Mouse (Mus musculus) intestine, embryonic 14.5 days (tissue): ENCODE measurements around the gene Svs1. TPM values are rescaled to one million over a fixed set of nuclear protein-coding genes. Genes with fewer than 3 reads are reported as not detected.

Experiments used
- ATAC-seq: fragments of 200-750 bp; cut with Nextera tagmentation; replicated peaks from 2 replicates; pipeline ENCODE4 v1.8.0; 2017; ENCODE audit warnings: low read depth, moderate number of reproducible peaks, moderate TSS enrichment, moderate library complexity; ENCODE audit not compliant: low FRiP score, low TSS enrichment
- DNase-seq: peaks from one replicate; pipeline ENCODE4 v3.0.0-alpha.2; 2018; ENCODE audit warnings: low spot score
- H3K27ac ChIP-seq: fragments of 300-500 bp; sonication (generic); 2 replicates; pipeline ENCODE4 v1.5.1; 2014; ENCODE audit warnings: low read depth, mild to moderate bottlenecking, control low read depth
- H3K27me3 ChIP-seq: fragments of 300-500 bp; sonication (generic); replicated peaks from 2 replicates; pipeline ENCODE4 v1.6.1; 2014; ENCODE audit warnings: low read length, control low read depth; ENCODE audit not compliant: control insufficient read depth, insufficient read depth
- H3K36me3 ChIP-seq: fragments of 300-500 bp; sonication (generic); 2 replicates; pipeline ENCODE4 v1.6.1; 2014; ENCODE audit warnings: low read length, control low read depth; ENCODE audit not compliant: control insufficient read depth, insufficient read depth
- H3K4me1 ChIP-seq: fragments of 300-500 bp; sonication (generic); replicated peaks from 2 replicates; pipeline ENCODE4 v1.6.1; 2014; ENCODE audit warnings: low read length, control low read depth, mixed read lengths; ENCODE audit not compliant: control insufficient read depth, insufficient read depth
- H3K4me2 ChIP-seq: fragments of 300-500 bp; sonication (generic); 2 replicates; pipeline ENCODE4 v1.6.1; 2014; ENCODE audit warnings: low read length
- H3K4me3 ChIP-seq: fragments of 300-500 bp; sonication (generic); 2 replicates; pipeline ENCODE4 v1.5.1; 2014; ENCODE audit warnings: low read depth, low read length, control low read depth, mixed read lengths
- H3K9ac ChIP-seq: fragments of 300-500 bp; sonication (generic); 2 replicates; pipeline ENCODE4 v1.6.1; 2014; ENCODE audit warnings: mild to moderate bottlenecking, low read length
- H3K9me3 ChIP-seq: fragments of 300-500 bp; sonication (generic); 2 replicates; pipeline ENCODE4 v1.6.1; 2016; ENCODE audit warnings: low read length, control low read depth; ENCODE audit not compliant: control insufficient read depth
- WGBS: fragments of 180-500 bp; shearing (Covaris S2); extraction: QIAGEN DNeasy Blood & Tissue Kit; methylation state at CpG from one replicate; pipeline ENCODE4 v1.1.7; 2014; 5-methylcytosine and 5-hydroxymethylcytosine counted together
- polyA plus RNA-seq: library from polyadenylated mRNA; unstranded; fragments of >200 nt; fragmentation: Nextera tagmentation; extraction: Ambion mirVana; gene quantifications from 2 replicates; pipeline ENCODE4 v1.2.1, GENCODE M21; 2014

Svs1 gene
- polyA plus RNA-seq, 1 experiment from 2014 or later = not detected

GRCm38 (mm10) chr6:48998796-48999195 is 12.1 kb downstream of the Svs1 start:
- Histone ChIP-seq H3K27me3 (no peaks in the 10 kb centered on the region), H3K36me3 (no peaks in the 10 kb centered on the region), H3K9me3 (no peaks in the 10 kb centered on the region), H3K4me1 (no peaks in the 10 kb centered on the region), H3K9ac (no peak overlapping the region), H3K27ac (no peak overlapping the region), H3K4me2 (no peak overlapping the region), H3K4me3 (no peak overlapping the region)
- 85% methylated on average over 4 of the region's 4 CpGs for WGBS
- no peak for ATAC-seq
- no peak for DNase-seq

GRCm38 (mm10) chr6:49003381-49003780 is 16.7 kb downstream of the Svs1 start:
- Histone ChIP-seq H3K9me3 (no peaks in the 10 kb centered on the region), H3K4me3 (no peak overlapping the region), H3K4me1 (no peaks in the 10 kb centered on the region), H3K4me2 (no peak overlapping the region), H3K27me3 (no peaks in the 10 kb centered on the region), H3K36me3 (no peaks in the 10 kb centered on the region), H3K27ac (no peak overlapping the region), H3K9ac (no peak overlapping the region)
- 39% methylated on average over 4 of the region's 4 CpGs for WGBS
- ATAC-seq (no peak), DNase-seq (no peak)

GRCm38 (mm10) chr6:49007981-49008380 is 21.3 kb downstream of the Svs1 start:
- H3K4me1 ChIP-seq = peaks cover 6% of the 10 kb centered on the region; the same call in 1 of the 2 replicates
- peak; percentile 87 for DNase-seq
- 1% methylated on average over 9 of the region's 9 CpGs for WGBS
- H3K27me3 ChIP-seq = no peaks in the 10 kb centered on the region
- peak overlapping the region; percentile 33 for H3K4me3 ChIP-seq
- no peak overlapping the region for H3K27ac ChIP-seq
- no peaks in the 10 kb centered on the region for H3K9me3 ChIP-seq
- no peak overlapping the region for H3K9ac ChIP-seq
- H3K36me3 ChIP-seq = no peaks in the 10 kb centered on the region
- H3K4me2 ChIP-seq = peak overlapping the region; percentile 56
- ATAC-seq = no peak

GRCm38 (mm10) chr6:49008420-49009160 is 21.9 kb downstream of the Svs1 start:
- DNase-seq = no peak
- H3K9me3 ChIP-seq = no peaks in the 10 kb centered on the region
- peak overlapping the region; percentile 56 for H3K4me2 ChIP-seq
- H3K4me3 ChIP-seq = peak overlapping the region; percentile 33
- 11% methylated on average over 13 of the region's 13 CpGs for WGBS
- no peaks in the 10 kb centered on the region for H3K27me3 ChIP-seq
- H3K36me3 ChIP-seq = no peaks in the 10 kb centered on the region
- H3K9ac ChIP-seq = no peak overlapping the region
- peaks cover 6% of the 10 kb centered on the region; the same call in 1 of the 2 replicates for H3K4me1 ChIP-seq
- no peak for ATAC-seq
- no peak overlapping the region for H3K27ac ChIP-seq

- ATAC-seq = no peak
- 22% methylated on average over 7 of the region's 7 CpGs for WGBS
Observed at GRCm38 (mm10) chr6:49009161-49009555, 22.5 kb downstream of the Svs1 start.

GRCm38 (mm10) chr6:49009665-49010064 is 23.0 kb downstream of the Svs1 start:
- Histone ChIP-seq H3K27ac (no peak overlapping the region), H3K4me3 (no peak overlapping the region), H3K27me3 (no peaks in the 10 kb centered on the region), H3K9me3 (no peaks in the 10 kb centered on the region), H3K4me2 (no peak overlapping the region), H3K9ac (no peak overlapping the region), H3K36me3 (no peaks in the 10 kb centered on the region), H3K4me1 (peaks cover 6% of the 10 kb centered on the region; the same call in 1 of the 2 replicates)
- DNase-seq = no peak
- no peak for ATAC-seq
- WGBS = 95% methylated on average over 1 of the region's 1 CpGs

More at GRCm38 (mm10) chr6:49009161-49009555, 22.5 kb downstream of the Svs1 start:
- Histone ChIP-seq H3K4me3 (no peak overlapping the region; the same call in 1 of the 2 replicates), H3K27me3 (no peaks in the 10 kb centered on the region), H3K36me3 (no peaks in the 10 kb centered on the region), H3K4me2 (peak overlapping the region; percentile 56), H3K27ac (no peak overlapping the region), H3K9me3 (no peaks in the 10 kb centered on the region), H3K4me1 (peaks cover 6% of the 10 kb centered on the region; the same call in 1 of the 2 replicates), H3K9ac (no peak overlapping the region)
- no peak for DNase-seq

- H3K9ac ChIP-seq = no peak overlapping the region
- no peak overlapping the region for H3K4me3 ChIP-seq
- H3K27ac ChIP-seq = no peak overlapping the region
- 74% methylated on average over 5 of the region's 5 CpGs for WGBS
- peaks cover 6% of the 10 kb centered on the region; the same call in 1 of the 2 replicates for H3K4me1 ChIP-seq
- no peak for ATAC-seq
- DNase-seq = no peak
- H3K9me3 ChIP-seq = no peaks in the 10 kb centered on the region
- H3K36me3 ChIP-seq = no peaks in the 10 kb centered on the region
- no peaks in the 10 kb centered on the region for H3K27me3 ChIP-seq
- H3K4me2 ChIP-seq = no peak overlapping the region
Observed at GRCm38 (mm10) chr6:49011191-49011590, 24.5 kb downstream of the Svs1 start.

- H3K4me1 ChIP-seq = peaks cover 6% of the 10 kb centered on the region; the same call in 1 of the 2 replicates
- no peak for DNase-seq
Observed at GRCm38 (mm10) chr6:49013023-49013422, 26.4 kb downstream of the Svs1 start.

GRCm38 (mm10) chr6:49013458-49013857 is 26.8 kb downstream of the Svs1 start:
- Histone ChIP-seq H3K4me3 (no peak overlapping the region), H3K27ac (no peak overlapping the region), H3K4me2 (no peak overlapping the region), H3K9ac (no peak overlapping the region), H3K27me3 (no peaks in the 10 kb centered on the region), H3K36me3 (no peaks in the 10 kb centered on the region), H3K4me1 (peaks cover 6% of the 10 kb centered on the region; the same call in 1 of the 2 replicates), H3K9me3 (no peaks in the 10 kb centered on the region)
- DNase-seq (no peak), ATAC-seq (no peak)
- WGBS = 77% methylated on average over 3 of the region's 3 CpGs

More at GRCm38 (mm10) chr6:49013023-49013422, 26.4 kb downstream of the Svs1 start:
- no peak for ATAC-seq
- no peaks in the 10 kb centered on the region for H3K9me3 ChIP-seq
- WGBS = 81% methylated on average over 4 of the region's 4 CpGs
- H3K27ac ChIP-seq = no peak overlapping the region
- no peaks in the 10 kb centered on the region for H3K27me3 ChIP-seq
- no peaks in the 10 kb centered on the region for H3K36me3 ChIP-seq
- H3K4me2 ChIP-seq = no peak overlapping the region
- H3K4me3 ChIP-seq = no peak overlapping the region
- no peak overlapping the region for H3K9ac ChIP-seq
